Mouse (Mus musculus): Measurements from ENCODE around the gene Pdik1l.

DNA sequence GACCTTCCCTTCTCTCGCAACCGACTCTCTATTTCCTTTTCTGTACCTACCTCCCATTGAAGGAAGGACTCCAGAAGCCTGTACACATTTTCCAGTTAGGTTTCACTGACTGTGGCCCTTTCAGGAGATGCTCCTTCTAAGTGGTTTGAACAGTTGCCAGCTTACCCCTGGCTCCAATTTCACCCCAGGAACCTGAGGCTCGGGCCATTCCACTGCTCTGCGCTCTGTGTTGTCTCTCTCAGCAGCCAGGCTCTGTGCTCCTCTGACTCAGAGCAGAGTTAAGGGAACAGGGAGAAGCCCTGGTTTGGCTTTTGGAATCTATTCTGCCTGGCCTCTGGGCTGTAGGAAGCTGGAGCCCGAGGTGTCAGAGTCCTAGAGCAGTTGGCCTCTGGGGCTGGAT lies 14.4 kb upstream of the Pdik1l start:
- no peak for TF ChIP-seq CTCF (IDR thresholded peaks at IDR 0.05; ENCODE audit: low read depth, low read length)
- TF ChIP-seq GATA1 (IDR thresholded peaks at IDR 0.05; ENCODE audit: borderline replicate concordance, low read length) = no peak
- TF ChIP-seq POLR2AphosphoS5 (IDR thresholded peaks at IDR 0.05; ENCODE audit: insufficient replicate concordance, low read depth, low read length) = no peak
- no peak for TF ChIP-seq TAL1 (conservative IDR thresholded peaks at IDR 0.05; ENCODE audit: low read depth, low read length)
